Comparison of ENCODE assay signal across 7 mouse cellular contexts in the genomic region with DNA sequence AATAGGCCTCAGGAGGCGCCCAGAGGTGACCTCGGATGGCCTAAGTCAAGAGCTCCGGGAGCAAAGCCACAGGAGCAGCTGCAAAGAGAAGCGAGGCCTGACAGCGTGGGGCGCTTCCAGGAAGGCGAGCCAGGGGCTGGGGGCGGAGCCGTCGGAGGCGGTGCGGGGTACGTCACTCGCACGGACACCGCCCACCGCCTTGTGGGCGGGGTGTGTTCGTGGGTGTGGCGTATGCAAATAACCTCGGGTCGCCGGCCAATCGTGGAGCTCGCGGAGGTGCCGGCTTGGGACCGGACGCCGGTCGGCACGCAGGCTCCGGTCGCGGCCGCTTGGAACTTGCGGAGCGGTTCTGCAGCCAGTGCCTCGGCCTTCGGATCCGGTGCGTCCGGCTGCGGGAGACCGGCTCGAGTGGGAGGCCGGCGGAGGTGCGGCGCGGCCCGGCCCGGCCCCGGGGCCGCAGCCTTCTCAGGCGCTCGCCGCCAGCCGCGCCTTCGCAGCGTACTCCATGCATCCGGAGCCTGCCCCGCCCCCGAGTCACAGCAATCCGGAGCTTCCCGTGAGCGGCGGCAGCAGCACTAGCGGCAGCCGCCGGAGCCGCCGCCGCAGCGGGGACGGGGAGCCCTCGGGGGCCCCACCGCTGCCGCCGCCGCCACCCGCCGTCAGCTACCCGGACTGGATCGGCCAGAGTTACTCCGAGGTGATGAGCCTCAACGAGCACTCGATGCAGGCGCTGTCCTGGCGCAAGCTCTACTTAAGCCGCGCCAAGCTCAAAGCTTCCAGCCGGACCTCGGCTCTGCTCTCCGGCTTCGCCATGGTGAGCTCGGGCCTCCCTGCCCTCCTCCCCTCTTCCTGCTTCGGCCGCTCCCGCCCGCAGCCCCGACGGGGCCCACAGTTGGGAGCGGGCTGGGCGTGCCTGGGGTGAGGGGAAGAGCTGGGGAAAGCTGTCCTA. TPM values are rescaled to one million over a fixed set of nuclear protein-coding genes. Genes with fewer than 3 reads are reported as not detected.
DNase-seq lines count a peak whose midpoint lies in the region; ATAC-seq lines count a peak whose summit lies in the region.

A gene (plus strand): TSS at position 322 of the 949 bp plus-strand sequence.

- H3K36me3 ChIP-seq in intestine, embryonic 16.5 days (ENCODE audit: control insufficient read depth, insufficient read depth, low read length): no peaks in the 10 kb centered on the region
- no peaks in the 10 kb centered on the region for H3K36me3 ChIP-seq in midbrain, embryonic 11.5 days (ENCODE audit: control insufficient read depth, insufficient read depth, low read length)

- intact Hi-C loops in left cerebral cortex, postnatal 36 days (cut with DNase I): loop anchor here (2.0 to 5.0 kb wide), 4 partner anchors 26 to 88 kb away; a partner anchor contains a TSS

- ATAC-seq in intestine, embryonic 16.5 days: peak; percentile 95
- ATAC-seq in midbrain, embryonic 11.5 days (ENCODE audit: low FRiP score): peak; percentile 93

- no peaks in the 10 kb centered on the region for H3K27me3 ChIP-seq in intestine, embryonic 16.5 days (replicated peaks; ENCODE audit: control insufficient read depth, insufficient read depth, low read length)
- no peaks in the 10 kb centered on the region for H3K27me3 ChIP-seq in midbrain, embryonic 11.5 days (ENCODE audit: control insufficient read depth, insufficient read depth, low read length)

- H3K27ac ChIP-seq in intestine, embryonic 16.5 days (ENCODE audit: low read length): peak within 1 kb of the TSS; percentile 99
- H3K27ac ChIP-seq in midbrain, embryonic 11.5 days (ENCODE audit: low read depth, low read length): peak within 1 kb of the TSS; percentile 86

- under 1% methylated on average over 106 of the region's 106 CpGs for WGBS in intestine, embryonic 16.5 days
- under 1% methylated on average over 81 of the region's 106 CpGs for WGBS in midbrain, embryonic 11.5 days

- no peaks in the 10 kb centered on the region for H3K9me3 ChIP-seq in intestine, embryonic 16.5 days (ENCODE audit: control insufficient read depth, low read length)
- H3K9me3 ChIP-seq in midbrain, embryonic 11.5 days (ENCODE audit: control insufficient read depth, low read length): no peaks in the 10 kb centered on the region

- peak; percentile 96 for DNase-seq in adrenal gland, adult 8-10 months
- peak; percentile 99 for DNase-seq in embryo, embryonic 9.5 days (ENCODE audit: extremely low spot score)
- peak; percentile 99 for DNase-seq in gastrocnemius, postnatal 4 days (ENCODE audit: low spot score in 2 of 2)
- DNase-seq in left cerebral cortex, postnatal 36 days (ENCODE audit: low spot score in 2 of 2): peak; percentile 95 to 96
- DNase-seq in midbrain, embryonic 11.5 days (ENCODE audit: low spot score, missing footprints): peak; percentile 100
- DNase-seq in skeletal muscle tissue, adult 2 months (ENCODE audit: low read depth, low spot score): peak; percentile 99

- peak within 1 kb of the TSS; percentile 87 for H3K4me3 ChIP-seq in intestine, embryonic 16.5 days (ENCODE audit: low read length)
- H3K4me3 ChIP-seq in midbrain, embryonic 11.5 days (ENCODE audit: low read depth, low read length): peak within 1 kb of the TSS; percentile 74

- peaks cover 31% of the 10 kb centered on the region for H3K4me1 ChIP-seq in intestine, embryonic 16.5 days (ENCODE audit: control insufficient read depth, insufficient read depth, low read length)
- peaks cover 24% of the 10 kb centered on the region for H3K4me1 ChIP-seq in midbrain, embryonic 11.5 days (ENCODE audit: control insufficient read depth, insufficient read depth, low read length)

- H3K4me2 ChIP-seq in intestine, embryonic 16.5 days (ENCODE audit: low read depth, low read length): peak within 1 kb of the TSS; percentile 71
- H3K4me2 ChIP-seq in midbrain, embryonic 11.5 days: peak within 1 kb of the TSS; percentile 82

- H3K9ac ChIP-seq in intestine, embryonic 16.5 days (ENCODE audit: low read depth, low read length): peak within 1 kb of the TSS; percentile 88
- peak within 1 kb of the TSS; percentile 79 for H3K9ac ChIP-seq in midbrain, embryonic 11.5 days (ENCODE audit: low read length)

RNA-seq across cellular contexts. Expression of the gene that starts here (rescaled TPM):
- total RNA-seq in adrenal gland, adult 8-10 months (2022): 10 to 100 TPM; 11.5 to 13.5 (median 12.0) TPM
- 10 to 100 TPM; 46.2 to 53.8 TPM for total RNA-seq in gastrocnemius, postnatal 4 days (2021)
- 20.1 and 21.9 TPM in 2 replicates for polyA plus RNA-seq in intestine, embryonic 16.5 days (2015; fragmentation: Nextera tagmentation; extraction: Ambion mirVana)
- 1 to 10 TPM; 7.0 to 7.9 TPM for total RNA-seq in left cerebral cortex, postnatal 36 days (2021)
- polyA plus RNA-seq in midbrain, embryonic 11.5 days (2014; fragmentation: Nextera tagmentation; extraction: Ambion mirVana): 8.2 and 10.5 TPM in 2 replicates

Comparison
In these comparisons a context has a peak if more than half of its experiments do, and no peak if none do; other contexts are left out.
1. Peak in every context shown above with its lines: DNase-seq, ATAC-seq, H3K4me3 ChIP-seq and H3K27ac ChIP-seq.